Mouse (Mus musculus): ENCODE data around the gene Depp1. TPM values are rescaled to one million over a fixed set of nuclear protein-coding genes. Genes with fewer than 3 reads are reported as not detected.

Depp1 gene
- polyA plus RNA-seq, 1 experiment from 2014 or later, result 10.0 TPM

- no peak overlapping the region for H3K4me3 ChIP-seq
- no peaks in the 10 kb centered on the region for H3K9me3 ChIP-seq
- 77% methylated on average over 10 of the region's 10 CpGs for WGBS
- H3K4me1 ChIP-seq, result no peaks in the 10 kb centered on the region
- H3K36me3 ChIP-seq (replicated peaks), result no peaks in the 10 kb centered on the region
- no peak for ATAC-seq (replicated peaks)
- H3K9ac ChIP-seq, result no peak overlapping the region
- no peak overlapping the region for H3K4me2 ChIP-seq
- no peaks in the 10 kb centered on the region for H3K27me3 ChIP-seq (replicated peaks)
- no peak overlapping the region for H3K27ac ChIP-seq
Measured at GRCm38 (mm10) chr6:116635251-116636180, 14.9 kb upstream of the Depp1 start.

GRCm38 (mm10) chr6:116636581-116637235 is 13.7 kb upstream of the Depp1 start:
- Histone ChIP-seq H3K27ac (no peak overlapping the region), H3K4me1 (no peaks in the 10 kb centered on the region), H3K4me3 (no peak overlapping the region), H3K4me2 (no peak overlapping the region), H3K36me3 (replicated peaks) (no peaks in the 10 kb centered on the region), H3K27me3 (replicated peaks) (no peaks in the 10 kb centered on the region), H3K9me3 (no peaks in the 10 kb centered on the region), H3K9ac (no peak overlapping the region)
- ATAC-seq (replicated peaks), result no peak
- WGBS, result 86% methylated on average over 9 of the region's 9 CpGs

GRCm38 (mm10) chr6:116637496-116637895 is 12.9 kb upstream of the Depp1 start:
- Histone ChIP-seq H3K9ac (no peak overlapping the region), H3K27ac (no peak overlapping the region), H3K36me3 (replicated peaks) (no peaks in the 10 kb centered on the region), H3K4me2 (no peak overlapping the region), H3K9me3 (no peaks in the 10 kb centered on the region), H3K27me3 (replicated peaks) (no peaks in the 10 kb centered on the region), H3K4me1 (no peaks in the 10 kb centered on the region), H3K4me3 (no peak overlapping the region)
- ATAC-seq (replicated peaks), result no peak
- WGBS, result 87% methylated on average over 5 of the region's 5 CpGs

- H3K4me2 ChIP-seq, result no peak overlapping the region
- ATAC-seq (replicated peaks), result no peak
- no peak overlapping the region for H3K4me3 ChIP-seq
- H3K9ac ChIP-seq, result no peak overlapping the region
- no peaks in the 10 kb centered on the region for H3K9me3 ChIP-seq
- H3K27ac ChIP-seq, result no peak overlapping the region
- no peaks in the 10 kb centered on the region for H3K4me1 ChIP-seq
- WGBS, result 89% methylated on average over 2 of the region's 2 CpGs
- H3K27me3 ChIP-seq (replicated peaks), result no peaks in the 10 kb centered on the region
- no peaks in the 10 kb centered on the region for H3K36me3 ChIP-seq (replicated peaks)
Measured at GRCm38 (mm10) chr6:116638871-116639270, 11.5 kb upstream of the Depp1 start.

- Histone ChIP-seq H3K4me2 (no peak overlapping the region), H3K9me3 (no peaks in the 10 kb centered on the region), H3K4me1 (no peaks in the 10 kb centered on the region), H3K27ac (no peak overlapping the region), H3K27me3 (replicated peaks) (no peaks in the 10 kb centered on the region), H3K36me3 (replicated peaks) (no peaks in the 10 kb centered on the region), H3K9ac (no peak overlapping the region), H3K4me3 (no peak overlapping the region)
- WGBS, result 73% methylated on average over 2 of the region's 2 CpGs
- no peak for ATAC-seq (replicated peaks)
Measured at GRCm38 (mm10) chr6:116639663-116640062, 10.7 kb upstream of the Depp1 start.

- Histone ChIP-seq H3K27me3 (replicated peaks) (no peaks in the 10 kb centered on the region), H3K4me2 (no peak overlapping the region), H3K9ac (no peak overlapping the region), H3K27ac (no peak overlapping the region), H3K36me3 (replicated peaks) (no peaks in the 10 kb centered on the region), H3K9me3 (no peaks in the 10 kb centered on the region), H3K4me1 (no peaks in the 10 kb centered on the region), H3K4me3 (no peak overlapping the region)
- 86% methylated on average over 11 of the region's 11 CpGs for WGBS
- no peak for ATAC-seq (replicated peaks)
Measured at GRCm38 (mm10) chr6:116642942-116643341, 7.5 kb upstream of the Depp1 start.

GRCm38 (mm10) chr6:116643881-116644280 is 6.5 kb upstream of the Depp1 start:
- H3K4me2 ChIP-seq, result no peak overlapping the region
- ATAC-seq (replicated peaks), result no peak
- no peaks in the 10 kb centered on the region for H3K27me3 ChIP-seq (replicated peaks)
- H3K4me1 ChIP-seq, result no peaks in the 10 kb centered on the region
- H3K4me3 ChIP-seq, result no peak overlapping the region
- no peaks in the 10 kb centered on the region for H3K36me3 ChIP-seq (replicated peaks)
- 71% methylated on average over 4 of the region's 4 CpGs for WGBS
- no peaks in the 10 kb centered on the region for H3K9me3 ChIP-seq
- H3K9ac ChIP-seq, result no peak overlapping the region
- no peak overlapping the region for H3K27ac ChIP-seq

- H3K27ac ChIP-seq, result no peak overlapping the region
- no peaks in the 10 kb centered on the region for H3K27me3 ChIP-seq (replicated peaks)
- 83% methylated on average over 3 of the region's 3 CpGs for WGBS
- no peak overlapping the region for H3K4me2 ChIP-seq
- H3K9ac ChIP-seq, result no peak overlapping the region
- no peaks in the 10 kb centered on the region for H3K4me1 ChIP-seq
- no peaks in the 10 kb centered on the region for H3K9me3 ChIP-seq
- H3K4me3 ChIP-seq, result no peak overlapping the region
- ATAC-seq (replicated peaks), result no peak
- H3K36me3 ChIP-seq (replicated peaks), result no peaks in the 10 kb centered on the region
Measured at GRCm38 (mm10) chr6:116644335-116644734, 6.1 kb upstream of the Depp1 start.

GRCm38 (mm10) chr6:116647763-116648162 is 2.6 kb upstream of the Depp1 start:
- WGBS, result 73% methylated on average over 12 of the region's 12 CpGs
- Histone ChIP-seq H3K9ac (no peak overlapping the region), H3K27me3 (replicated peaks) (no peaks in the 10 kb centered on the region), H3K4me2 (no peak overlapping the region), H3K27ac (no peak overlapping the region), H3K9me3 (no peaks in the 10 kb centered on the region), H3K4me1 (no peaks in the 10 kb centered on the region), H3K4me3 (no peak overlapping the region), H3K36me3 (replicated peaks) (no peaks in the 10 kb centered on the region)
- ATAC-seq (replicated peaks), result no peak

- ATAC-seq (replicated peaks), result no peak
- Histone ChIP-seq H3K4me3 (no peak overlapping the region), H3K27ac (no peak overlapping the region), H3K27me3 (replicated peaks) (no peaks in the 10 kb centered on the region), H3K4me1 (no peaks in the 10 kb centered on the region), H3K9me3 (no peaks in the 10 kb centered on the region), H3K36me3 (replicated peaks) (no peaks in the 10 kb centered on the region), H3K9ac (no peak overlapping the region), H3K4me2 (no peak overlapping the region)
- WGBS, result 90% methylated on average over 7 of the region's 7 CpGs
Measured at GRCm38 (mm10) chr6:116649811-116650210, 598 bp upstream of the Depp1 start.

GRCm38 (mm10) chr6:116651437-116652118 is 1.2 kb downstream of the Depp1 start:
- Histone ChIP-seq H3K4me3 (no peak overlapping the region), H3K9me3 (no peaks in the 10 kb centered on the region), H3K4me2 (no peak overlapping the region), H3K9ac (no peak overlapping the region), H3K27me3 (replicated peaks) (no peaks in the 10 kb centered on the region), H3K27ac (no peak overlapping the region), H3K4me1 (no peaks in the 10 kb centered on the region), H3K36me3 (replicated peaks) (no peaks in the 10 kb centered on the region)
- ATAC-seq (replicated peaks), result no peak
- 78% methylated on average over 20 of the region's 20 CpGs for WGBS

- no peaks in the 10 kb centered on the region for H3K27me3 ChIP-seq (replicated peaks)
Measured at GRCm38 (mm10) chr6:116653191-116653590, 2.8 kb downstream of the Depp1 start.

More at GRCm38 (mm10) chr6:116653191-116653590, 2.8 kb downstream of the Depp1 start:
- ATAC-seq (replicated peaks), result no peak
- Histone ChIP-seq H3K27ac (no peak overlapping the region), H3K9ac (no peak overlapping the region), H3K4me3 (no peak overlapping the region), H3K4me2 (no peak overlapping the region), H3K9me3 (no peaks in the 10 kb centered on the region), H3K4me1 (no peaks in the 10 kb centered on the region), H3K36me3 (replicated peaks) (no peaks in the 10 kb centered on the region)
- WGBS, result 75% methylated on average over 3 of the region's 3 CpGs

All from midbrain, embryonic 15.5 days (tissue).